Mouse (Mus musculus) liver, embryonic 13.5 days (tissue): Measurements from ENCODE around the gene Rragd. TPM values are rescaled to one million over a fixed set of nuclear protein-coding genes. Genes with fewer than 3 reads are reported as not detected.
A peak's percentile ranks its signal among the peaks of the same experiment; 100 is the strongest.
"Not testable (repeated sequence)": the region's sequence is repeated elsewhere in the genome, so short reads cannot be mapped to it uniquely, and the experiment has no call there.

ENCODE experiments used
- ATAC-seq: fragments of 200-750 bp; cut with Nextera tagmentation; 2 replicates; pipeline ENCODE4 v1.8.0; 2017; ENCODE audit warnings: low read depth, mild to moderate bottlenecking, moderate number of reproducible peaks, moderate library complexity
- DNase-seq: peaks from one replicate; pipeline ENCODE4 v3.0.0; 2022
- H3K27ac ChIP-seq: fragments of 300-500 bp; sonication (generic); 2 replicates; pipeline ENCODE4 v1.5.1; 2015; ENCODE audit warnings: moderate library complexity, mild to moderate bottlenecking, inconsistent platforms
- H3K27me3 ChIP-seq: fragments of 300-500 bp; sonication (generic); 2 replicates; pipeline ENCODE4 v1.6.1; 2015; ENCODE audit warnings: mild to moderate bottlenecking, inconsistent platforms
- H3K36me3 ChIP-seq: fragments of 300-500 bp; sonication (generic); 2 replicates; pipeline ENCODE4 v1.6.1; 2015; ENCODE audit warnings: mild to moderate bottlenecking, inconsistent platforms
- H3K4me1 ChIP-seq: fragments of 300-500 bp; sonication (generic); replicated peaks from 2 replicates; pipeline ENCODE4 v1.6.1; 2015; ENCODE audit warnings: inconsistent platforms
- H3K4me2 ChIP-seq: fragments of 300-500 bp; sonication (generic); 2 replicates; pipeline ENCODE4 v1.6.1; 2015; ENCODE audit warnings: inconsistent platforms, mild to moderate bottlenecking, moderate library complexity
- H3K4me3 ChIP-seq: fragments of 300-500 bp; sonication (generic); replicated peaks from 2 replicates; pipeline ENCODE4 v1.5.1; 2015; ENCODE audit warnings: mild to moderate bottlenecking, inconsistent platforms
- H3K9ac ChIP-seq: fragments of 300-500 bp; sonication (generic); 2 replicates; pipeline ENCODE4 v1.6.1; 2015; ENCODE audit warnings: mild to moderate bottlenecking, inconsistent platforms
- H3K9me3 ChIP-seq: fragments of 300-500 bp; sonication (generic); replicated peaks from 2 replicates; pipeline ENCODE4 v1.6.1; 2016; ENCODE audit warnings: inconsistent platforms
- WGBS: fragments of 180-500 bp; shearing (Covaris S2); methylation state at CpG from one replicate; pipeline ENCODE4 v1.1.7; 2015; ENCODE audit not compliant: insufficient replicate concordance; 5-methylcytosine and 5-hydroxymethylcytosine counted together
- polyA plus RNA-seq: library from polyadenylated mRNA; unstranded; fragments of >200 nt; fragmentation: Nextera tagmentation; extraction: Ambion mirVana; gene quantifications from 2 replicates; pipeline ENCODE4 v1.2.1, GENCODE M21; 2015

Gene Rragd
- polyA plus RNA-seq, 1 experiment from 2014 or later, result 3.6 TPM

- peak; percentile 80 for DNase-seq
- peaks cover 53% of the 10 kb centered on the region for H3K27me3 ChIP-seq
Observed at GRCm38 (mm10) chr4:32987006-32987405, 4.2 kb downstream of the Rragd start.

DNA sequence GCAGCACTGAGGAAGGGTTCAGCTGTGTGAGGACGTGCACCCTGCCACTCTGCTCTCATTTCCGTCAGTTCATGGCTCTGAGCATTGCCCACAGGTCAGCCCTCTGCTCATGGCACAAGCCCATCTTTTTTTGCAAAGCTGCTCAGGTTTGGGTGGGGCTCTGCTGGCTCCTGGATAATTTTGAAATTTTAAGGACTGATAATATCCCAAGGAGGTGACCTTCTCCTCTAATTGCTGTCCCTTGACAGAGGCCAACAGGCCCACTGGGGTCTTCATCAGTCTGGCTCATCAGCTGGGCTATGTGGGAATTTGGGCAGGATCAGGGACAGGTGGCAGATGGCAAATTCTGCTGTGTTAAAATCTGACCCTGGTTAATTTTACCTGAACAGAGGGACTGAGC lies 6.5 kb downstream of the Rragd start:
- Histone ChIP-seq H3K4me2 (no peak overlapping the region), H3K9ac (no peak overlapping the region), H3K36me3 (no peaks in the 10 kb centered on the region), H3K4me1 (peaks cover 54% of the 10 kb centered on the region), H3K27ac (no peak overlapping the region), H3K27me3 (peaks cover 36% of the 10 kb centered on the region), H3K4me3 (no peak overlapping the region), H3K9me3 (no peaks in the 10 kb centered on the region; the same call in 1 of the 2 replicates)
- DNase-seq, result no peak
- ATAC-seq, result no peak
- WGBS, result 61% methylated on average over 2 of the region's 2 CpGs

More at GRCm38 (mm10) chr4:32987006-32987405, 4.2 kb downstream of the Rragd start:
- Histone ChIP-seq H3K9ac (peak overlapping the region; percentile 70; the same call in 1 of the 2 replicates), H3K4me1 (peaks cover 77% of the 10 kb centered on the region), H3K9me3 (no peaks in the 10 kb centered on the region; the same call in 1 of the 2 replicates), H3K36me3 (no peaks in the 10 kb centered on the region), H3K4me3 (peak overlapping the region; percentile 71), H3K27ac (peak overlapping the region; percentile 94), H3K4me2 (peak overlapping the region; percentile 98)
- 24% methylated on average over 3 of the region's 3 CpGs for WGBS
- peak; percentile 97 for ATAC-seq

- H3K9me3 ChIP-seq, result no peaks in the 10 kb centered on the region
- H3K4me1 ChIP-seq, result peaks cover 23% of the 10 kb centered on the region
- no peaks in the 10 kb centered on the region for H3K36me3 ChIP-seq
- H3K27me3 ChIP-seq, result peaks cover 17% of the 10 kb centered on the region
- no peak overlapping the region for H3K9ac ChIP-seq
- no peak overlapping the region for H3K4me3 ChIP-seq
- no peak overlapping the region for H3K27ac ChIP-seq
- WGBS, result 54% methylated on average over 3 of the region's 3 CpGs
- no peak for ATAC-seq
- no peak for DNase-seq
- H3K4me2 ChIP-seq, result no peak overlapping the region
Observed at GRCm38 (mm10) chr4:32994168-32994567, 11.3 kb downstream of the Rragd start.

DNA sequence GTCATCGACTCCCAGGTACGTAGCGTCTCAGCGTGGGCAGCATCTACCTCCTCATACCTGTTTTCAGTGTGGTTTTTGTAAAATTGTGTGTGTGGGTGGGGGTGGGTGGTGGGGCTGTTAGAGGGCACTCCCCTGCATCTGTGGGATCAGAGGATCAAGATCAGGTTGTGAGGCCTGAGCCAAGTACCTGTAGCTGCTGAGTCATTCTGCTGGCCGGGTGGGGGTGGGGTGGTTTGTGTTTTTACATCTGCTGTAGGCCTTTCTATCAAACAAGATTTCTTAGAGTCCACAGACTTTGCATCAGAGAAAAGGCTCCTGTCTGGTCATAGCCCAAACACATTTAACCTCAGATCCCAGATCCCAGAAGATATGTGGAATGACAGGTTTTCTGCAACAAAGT lies 13.2 kb downstream of the Rragd start:
- no peak for DNase-seq
- Histone ChIP-seq H3K9me3 (no peaks in the 10 kb centered on the region), H3K4me1 (peaks cover 19% of the 10 kb centered on the region), H3K36me3 (no peaks in the 10 kb centered on the region), H3K4me3 (no peak overlapping the region), H3K27ac (no peak overlapping the region), H3K9ac (no peak overlapping the region), H3K4me2 (no peak overlapping the region), H3K27me3 (peaks cover 20% of the 10 kb centered on the region)
- ATAC-seq, result no peak
- 87% methylated on average over 5 of the region's 5 CpGs for WGBS

- H3K4me1 ChIP-seq, result peaks cover 13% of the 10 kb centered on the region
- peaks cover 9% of the 10 kb centered on the region; the same call in 1 of the 2 replicates for H3K27me3 ChIP-seq
- no peaks in the 10 kb centered on the region for H3K9me3 ChIP-seq
- no peak overlapping the region for H3K27ac ChIP-seq
- no peak overlapping the region for H3K4me2 ChIP-seq
- WGBS, result 71% methylated on average over 5 of the region's 5 CpGs
- DNase-seq (no peak), ATAC-seq (no peak)
- no peak overlapping the region for H3K4me3 ChIP-seq
- H3K9ac ChIP-seq, result no peak overlapping the region
- no peaks in the 10 kb centered on the region for H3K36me3 ChIP-seq
Observed at GRCm38 (mm10) chr4:32997571-32997970, 14.7 kb downstream of the Rragd start.

DNA sequence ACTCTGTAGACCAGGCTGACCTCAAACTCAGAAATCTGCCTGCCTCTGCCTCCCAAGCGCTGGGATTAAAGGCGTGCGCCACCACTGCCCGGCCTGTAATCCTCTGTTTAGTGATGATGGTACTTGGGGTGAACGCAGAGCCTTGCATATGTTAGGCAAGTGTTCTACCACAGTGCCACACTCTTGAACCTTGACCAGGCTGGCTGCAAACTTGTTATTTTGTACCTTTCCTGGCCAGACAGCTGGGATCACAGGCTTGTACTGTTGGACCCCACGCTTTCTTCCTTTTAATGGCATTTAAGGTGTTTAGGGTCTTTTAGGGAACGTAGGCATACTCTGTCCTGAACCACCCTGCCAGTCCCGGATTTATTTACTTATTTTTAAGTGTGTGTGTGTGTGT lies 16.2 kb downstream of the Rragd start:
- Histone ChIP-seq H3K4me1 (peaks cover 13% of the 10 kb centered on the region), H3K36me3 (no peaks in the 10 kb centered on the region), H3K4me3 (no peak overlapping the region), H3K9me3 (no peaks in the 10 kb centered on the region), H3K9ac (no peak overlapping the region), H3K27ac (no peak overlapping the region), H3K27me3 (peaks cover 6% of the 10 kb centered on the region; the same call in 1 of the 2 replicates), H3K4me2 (no peak overlapping the region)
- 85% methylated on average over 8 of the region's 8 CpGs for WGBS
- DNase-seq, result no peak
- no peak for ATAC-seq

- H3K4me2 ChIP-seq, result no peak overlapping the region
- ATAC-seq (no peak), DNase-seq (no peak)
- no peak overlapping the region for H3K9ac ChIP-seq
- H3K9me3 ChIP-seq, result no peaks in the 10 kb centered on the region
- no peaks in the 10 kb centered on the region for H3K4me1 ChIP-seq
- no peak overlapping the region for H3K27ac ChIP-seq
- no peak overlapping the region for H3K4me3 ChIP-seq
- 55% methylated on average over 3 of the region's 3 CpGs for WGBS
- H3K27me3 ChIP-seq, result 0 out of 2 replicates have a peak, but pooled peaks cover 9% of the 10 kb centered on the region
- H3K36me3 ChIP-seq, result no peaks in the 10 kb centered on the region
Observed at GRCm38 (mm10) chr4:33002081-33002480, 19.2 kb downstream of the Rragd start.

DNA sequence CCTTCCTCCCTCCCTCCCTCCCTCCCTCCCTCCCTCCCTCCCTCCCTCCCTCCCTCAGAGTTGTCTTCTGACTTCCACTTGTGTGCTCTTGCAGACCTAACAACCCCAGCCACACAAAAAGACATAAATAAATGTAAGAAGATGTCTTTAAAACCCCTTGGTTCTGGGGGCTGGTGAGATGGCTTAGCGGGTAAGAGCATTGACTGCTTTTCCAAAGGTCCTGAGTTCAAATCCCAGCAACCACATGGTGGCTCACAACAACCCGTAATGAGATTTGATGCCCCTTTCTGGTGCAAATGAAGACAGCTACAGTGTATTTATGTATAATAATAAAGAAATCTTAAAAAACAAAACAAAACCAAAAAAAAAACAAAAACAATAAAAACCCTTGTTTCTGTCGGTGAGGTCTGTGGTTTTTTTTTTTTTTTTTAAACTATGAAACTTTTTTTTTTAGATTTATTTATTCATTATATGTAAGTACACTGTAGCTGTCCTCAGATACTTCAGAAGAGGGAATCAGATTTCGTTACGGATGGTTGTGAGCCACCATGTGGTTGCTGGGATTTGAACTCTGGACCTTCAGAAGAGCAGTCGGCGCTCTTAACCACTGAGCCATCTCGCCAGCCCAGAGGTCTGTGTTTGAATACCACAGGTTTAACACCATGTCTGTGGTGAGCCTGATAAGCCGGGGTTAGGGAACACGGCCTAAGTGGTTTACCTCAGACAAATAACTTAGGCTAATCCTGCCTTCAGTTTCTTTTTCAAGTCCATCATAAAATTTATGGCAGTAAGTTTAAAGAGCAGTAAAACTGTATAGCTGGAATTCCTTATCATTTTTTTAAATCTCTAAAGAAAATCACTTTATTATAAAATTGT lies 23.0 kb downstream of the Rragd start:
- H3K4me1 ChIP-seq, H3K4me3 ChIP-seq, H3K27ac ChIP-seq, H3K9me3 ChIP-seq, H3K27me3 ChIP-seq, H3K4me2 ChIP-seq, DNase-seq, H3K36me3 ChIP-seq, H3K9ac ChIP-seq: not testable (repeated sequence)
- WGBS, result 51% methylated on average over 10 of the region's 10 CpGs
- peak; percentile 55 for ATAC-seq

DNA sequence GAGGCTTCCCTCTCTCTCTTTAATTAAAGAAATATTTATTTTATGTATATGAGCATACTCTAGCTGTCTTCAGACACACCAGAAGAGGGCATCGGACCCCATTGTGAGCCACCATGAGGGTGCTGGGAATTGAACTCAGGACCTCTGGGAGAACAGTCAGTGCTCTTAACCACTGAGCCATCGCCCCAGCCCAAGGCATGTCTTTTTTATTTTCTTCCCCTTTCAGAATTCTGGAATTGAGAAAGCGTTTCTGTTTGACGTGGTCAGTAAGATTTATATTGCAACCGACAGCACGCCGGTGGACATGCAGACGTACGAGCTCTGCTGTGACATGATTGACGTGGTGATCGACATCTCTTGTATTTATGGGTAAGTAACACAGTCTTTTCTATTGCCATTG lies 24.0 kb downstream of the Rragd start:
- H3K9me3 ChIP-seq, result no peaks in the 10 kb centered on the region
- 69% methylated on average over 11 of the region's 11 CpGs for WGBS
- H3K27me3 ChIP-seq, result 0 out of 2 replicates have a peak, but pooled peaks cover 4% of the 10 kb centered on the region
- H3K27ac ChIP-seq, result no peak overlapping the region
- no peaks in the 10 kb centered on the region for H3K36me3 ChIP-seq
- no peaks in the 10 kb centered on the region for H3K4me1 ChIP-seq
- no peak overlapping the region for H3K4me2 ChIP-seq
- DNase-seq, result no peak
- ATAC-seq, result no peak
- H3K4me3 ChIP-seq, result no peak overlapping the region
- no peak overlapping the region for H3K9ac ChIP-seq

- Histone ChIP-seq H3K36me3 (no peaks in the 10 kb centered on the region), H3K4me1 (no peaks in the 10 kb centered on the region), H3K4me3 (no peak overlapping the region), H3K9ac (no peak overlapping the region), H3K4me2 (no peak overlapping the region), H3K27ac (no peak overlapping the region), H3K27me3 (0 out of 2 replicates have a peak, but pooled peaks cover 4% of the 10 kb centered on the region), H3K9me3 (no peaks in the 10 kb centered on the region)
- ATAC-seq (no peak), DNase-seq (no peak)
- 54% methylated on average over 9 of the region's 9 CpGs for WGBS
Observed at GRCm38 (mm10) chr4:33007443-33008217, 24.8 kb downstream of the Rragd start.

DNA sequence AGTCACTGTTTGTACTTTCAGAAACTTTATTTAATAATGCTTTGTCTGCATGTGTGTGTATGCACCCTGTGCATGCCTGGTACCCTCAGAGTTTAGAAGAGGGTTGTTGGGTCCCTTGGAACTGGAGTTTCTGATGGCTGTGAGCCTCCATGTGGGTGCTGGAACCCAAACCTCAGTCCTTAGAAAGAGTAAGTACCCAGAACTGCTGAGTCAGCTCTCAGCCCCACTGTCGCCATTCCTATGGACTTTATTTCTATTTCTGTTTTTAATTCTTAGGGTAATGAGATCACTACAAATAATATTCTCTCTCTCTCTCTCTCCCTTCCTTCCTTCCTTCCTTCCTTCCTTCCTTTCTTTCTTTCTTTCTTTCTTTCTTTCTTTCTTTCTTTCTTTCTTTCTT lies 27.2 kb downstream of the Rragd start:
- no peak overlapping the region for H3K9ac ChIP-seq
- DNase-seq (no peak), ATAC-seq (no peak)
- H3K27ac ChIP-seq, result no peak overlapping the region
- no peaks in the 10 kb centered on the region for H3K4me1 ChIP-seq
- no peaks in the 10 kb centered on the region for H3K27me3 ChIP-seq
- H3K4me3 ChIP-seq, result no peak overlapping the region
- WGBS, result 70% methylated on average over 1 of the region's 1 CpGs
- no peak overlapping the region for H3K4me2 ChIP-seq
- H3K36me3 ChIP-seq, result no peaks in the 10 kb centered on the region
- H3K9me3 ChIP-seq, result no peaks in the 10 kb centered on the region
